Mouse (Mus musculus) gastrocnemius, adult 18-20 months (tissue): ENCODE measurements around the gene Ylpm1. TPM values are rescaled to one million over a fixed set of nuclear protein-coding genes. Genes with fewer than 3 reads are reported as not detected.

ENCODE experiments used
- DNase-seq: peaks from one replicate; pipeline ENCODE4 v3.0.0; 2021; ENCODE audit warnings: low spot score
- total RNA-seq, 2 experiments: library from RNA; stranded (reverse); gene quantifications; 2 replicates each; pipeline ENCODE4 v1.2.3; 2021

Gene Ylpm1
- total RNA-seq, 2 experiments from 2014 or later, result 14.4 to 16.4 TPM

GRCm38 (mm10) chr12:85109426-85109825 is 113.3 kb downstream of the Ylpm1 start:
- DNase-seq, result no peak

GRCm38 (mm10) chr12:85110011-85110697 is 114.0 kb downstream of the Ylpm1 start:
- peak; percentile 18 for DNase-seq

- peak; percentile 89 for DNase-seq
Observed at GRCm38 (mm10) chr12:85110698-85111592, 114.8 kb downstream of the Ylpm1 start, which contains the start of the genes Prox2 and Dlst. Gene Prox2 (minus strand): TSS chr12:85110759. Gene Dlst (plus strand): TSS chr12:85110833.

- DNase-seq, result no peak
Observed at GRCm38 (mm10) chr12:85112550-85113251, 116.6 kb downstream of the Ylpm1 start.

GRCm38 (mm10) chr12:85113337-85113736 is 117.2 kb downstream of the Ylpm1 start:
- DNase-seq, result no peak

- DNase-seq, result no peak
Observed at GRCm38 (mm10) chr12:85113917-85114316, 117.8 kb downstream of the Ylpm1 start.

GRCm38 (mm10) chr12:85115678-85116077 is 119.6 kb downstream of the Ylpm1 start:
- no peak for DNase-seq

Other genes starting within 250 kb of the Ylpm1 start
- gene Npc2, start 223.2 kb upstream of the Ylpm1 start, total RNA-seq, result 10 to 100 TPM; 14.8 to 15.8 TPM
- gene Isca2, start 223.1 kb upstream of the Ylpm1 start, total RNA-seq, result 10 to 100 TPM; 46.8 to 48.2 TPM
- gene Ltbp2, start 119.8 kb upstream of the Ylpm1 start, total RNA-seq, result 1 to 10 TPM; 2.6 to 3.1 TPM
- gene Fcf1, start 25.4 kb upstream of the Ylpm1 start, total RNA-seq, result 10 to 100 TPM; 29.7 to 32.1 TPM
- 10 to 100 TPM; 25.5 to 29.4 TPM for gene Arel1, start 25.4 kb upstream of the Ylpm1 start, total RNA-seq
- gene Prox2, start 114.4 kb downstream of the Ylpm1 start, total RNA-seq, result 1 to 10 TPM; 1.9 to 3.4 TPM
- 100 to 1,000 TPM; 263 to 288 TPM for gene Dlst, start 114.5 kb downstream of the Ylpm1 start, total RNA-seq
- under 1 TPM; 0.39 to 1.00 TPM for gene Rps6kl1, start 154.9 kb downstream of the Ylpm1 start, total RNA-seq
- 1 to 10 TPM; 1.7 to 1.8 TPM for gene Pgf, start 181.5 kb downstream of the Ylpm1 start, total RNA-seq
- 10 to 100 TPM; 56.9 to 72.5 TPM for gene Eif2b2, start 223.2 kb downstream of the Ylpm1 start, total RNA-seq